Comparison of ENCODE assay signal across 30 mouse cellular contexts in the genomic region with DNA sequence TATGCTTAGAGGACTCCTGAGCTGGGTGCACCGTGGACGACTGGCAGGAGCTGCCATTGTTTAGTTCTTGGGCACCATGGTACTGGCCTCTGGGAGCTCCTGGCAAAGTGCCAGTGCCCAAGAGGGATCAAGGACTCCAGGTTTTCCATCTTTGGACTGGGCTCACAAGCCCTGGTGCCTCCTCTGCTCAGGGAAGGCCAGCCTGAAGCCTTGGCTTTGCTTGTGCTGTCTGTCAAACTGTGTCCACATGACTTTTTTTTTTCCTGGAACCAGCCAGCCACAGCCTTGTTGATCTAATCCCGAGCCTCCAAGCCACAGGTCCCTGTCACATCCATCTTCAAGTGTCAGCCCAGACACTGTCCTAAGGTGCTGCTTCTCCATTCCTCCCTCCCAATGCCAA. TPM values are rescaled to one million over a fixed set of nuclear protein-coding genes. Genes with fewer than 3 reads are reported as not detected.
DNase-seq lines count a peak whose midpoint lies in the region; ATAC-seq lines count a peak whose summit lies in the region.
"Had no signal": no experiment of that assay in that cellular context is flagged by ENCODE, and none has a peak within 500 bp of the region (broad histone marks: within the 10 kb centered on the region; RNA-seq: fewer than 3 reads in every experiment).

No protein-coding gene starts in this region.

- H3K4me2 ChIP-seq in midbrain, embryonic 13.5 days (replicated peaks): no peak overlapping the region
- no peak overlapping the region for H3K4me2 ChIP-seq in midbrain, embryonic 15.5 days
- H3K4me2 ChIP-seq: embryonic facial prominence, embryonic 13.5 days; forebrain, embryonic 13.5 days; heart, embryonic 11.5 days; hindbrain, embryonic 15.5 days; limb, embryonic 12.5 days; liver, embryonic 11.5 days; stomach, embryonic 15.5 days had no signal

- H3K27me3 ChIP-seq in heart, embryonic 10.5 days (ENCODE audit: insufficient read depth, poor library complexity, severe bottlenecking): peaks cover 72% of the 10 kb centered on the region
- H3K27me3 ChIP-seq in midbrain, embryonic 13.5 days: peaks cover 49% of the 10 kb centered on the region
- H3K27me3 ChIP-seq in midbrain, embryonic 15.5 days (replicated peaks): peaks cover 30% of the 10 kb centered on the region

- intact Hi-C loops in heart, postnatal 14 days (cut with DNase I): no loop called here

- H3K4me3 ChIP-seq in heart, embryonic 10.5 days: no peak overlapping the region
- H3K4me3 ChIP-seq in midbrain, embryonic 13.5 days (replicated peaks): no peak overlapping the region
- no peak overlapping the region for H3K4me3 ChIP-seq in midbrain, embryonic 15.5 days
- H3K4me3 ChIP-seq: embryonic facial prominence, embryonic 13.5 days; erythroblast, embryonic 14.5 days; forebrain, embryonic 13.5 days; hindbrain, embryonic 15.5 days; layer of hippocampus, adult 2 months; limb, embryonic 12.5 days; neural tube, embryonic 12.5 days; stomach, embryonic 15.5 days had no signal

- no peaks in the 10 kb centered on the region for H3K9me3 ChIP-seq in heart, embryonic 10.5 days
- H3K9me3 ChIP-seq in midbrain, embryonic 13.5 days: no peaks in the 10 kb centered on the region
- no peaks in the 10 kb centered on the region for H3K9me3 ChIP-seq in midbrain, embryonic 15.5 days
- H3K9me3 ChIP-seq: embryonic facial prominence, embryonic 13.5 days; forebrain, embryonic 13.5 days; hindbrain, embryonic 15.5 days; neural tube, embryonic 12.5 days; stomach, embryonic 15.5 days had no signal

- H3K36me3 ChIP-seq in heart, embryonic 10.5 days: no peaks in the 10 kb centered on the region
- H3K36me3 ChIP-seq in midbrain, embryonic 13.5 days: no peaks in the 10 kb centered on the region
- no peaks in the 10 kb centered on the region for H3K36me3 ChIP-seq in midbrain, embryonic 15.5 days (replicated peaks)
- H3K36me3 ChIP-seq: embryonic facial prominence, embryonic 13.5 days; hindbrain, embryonic 15.5 days; limb, embryonic 12.5 days; neural tube, embryonic 12.5 days; stomach, embryonic 15.5 days had no signal

- DNase-seq in heart, adult 11 months: peak; percentile 82
- no peak for DNase-seq in heart, embryonic 10.5 days (ENCODE audit: low spot score)
- peak; percentile 82 for DNase-seq in adrenal gland, adult 8-10 months
- DNase-seq in urinary bladder, postnatal 36 days (ENCODE audit: low spot score in 2 of 2): no peak
- DNase-seq in heart, postnatal 14 days: no peak
- DNase-seq: cerebellum, adult 11-12 months; cerebellum, postnatal 25 days; embryo, embryonic 11 days; heart, postnatal 10 days; kidney, adult 9 months; liver, postnatal 0 days; thymus, postnatal 4 days had no signal

- WGBS in heart, embryonic 10.5 days: 60% methylated on average over 3 of the region's 3 CpGs
- WGBS in midbrain, embryonic 13.5 days: 62% methylated on average over 3 of the region's 3 CpGs
- 46% methylated on average over 3 of the region's 3 CpGs for WGBS in midbrain, embryonic 15.5 days

- ATAC-seq in midbrain, embryonic 13.5 days: no peak
- no peak for ATAC-seq in midbrain, embryonic 15.5 days (replicated peaks)
- ATAC-seq: CD4-positive, CD25-positive, alpha-beta regulatory T cell, adult 4 months; forebrain, embryonic 13.5 days; intestine, embryonic 16.5 days; liver, postnatal 0 days; lung, postnatal 0 days had no signal

- H3K27ac ChIP-seq in heart, embryonic 10.5 days: no peak overlapping the region
- H3K27ac ChIP-seq in midbrain, embryonic 13.5 days: 0 out of 2 replicates have a peak overlapping the region, but pooled peaks have one; percentile 27
- H3K27ac ChIP-seq in midbrain, embryonic 15.5 days: no peak overlapping the region
- H3K27ac ChIP-seq: embryonic facial prominence, embryonic 13.5 days; forebrain, embryonic 13.5 days; hindbrain, embryonic 15.5 days; limb, embryonic 12.5 days; macrophage; neural tube, embryonic 12.5 days; stomach, embryonic 15.5 days had no signal

- H3K4me1 ChIP-seq in heart, embryonic 10.5 days: peaks cover 24% of the 10 kb centered on the region
- peaks cover 27% of the 10 kb centered on the region for H3K4me1 ChIP-seq in midbrain, embryonic 13.5 days (replicated peaks)
- H3K4me1 ChIP-seq in midbrain, embryonic 15.5 days: peaks cover 28% of the 10 kb centered on the region

- H3K9ac ChIP-seq in midbrain, embryonic 13.5 days (replicated peaks): no peak overlapping the region
- no peak overlapping the region for H3K9ac ChIP-seq in midbrain, embryonic 15.5 days
- H3K9ac ChIP-seq: embryonic facial prominence, embryonic 13.5 days; hindbrain, embryonic 15.5 days; limb, embryonic 12.5 days; liver, postnatal 0 days; neural tube, embryonic 12.5 days; stomach, embryonic 15.5 days had no signal

RNA-seq across cellular contexts. Expression of a gene that starts 2.6 kb away (rescaled TPM):
- 0.12 and 0.43 TPM in 2 replicates for polyA plus RNA-seq in heart, embryonic 10.5 days (2016; fragmentation: Nextera tagmentation; extraction: Ambion mirVana)
- polyA plus RNA-seq in midbrain, embryonic 13.5 days (2015; fragmentation: Nextera tagmentation; extraction: Ambion mirVana): 0.41 and 0.94 TPM in 2 replicates
- polyA plus RNA-seq in midbrain, embryonic 15.5 days (2015; fragmentation: Nextera tagmentation; extraction: Ambion mirVana): 3.3 and 3.6 TPM in 2 replicates
- 1 to 10 TPM in 2 of 4 experiments, under 1 TPM in 2; 0.49 to 1.9 (median 1.3) TPM for total RNA-seq in adrenal gland, adult 8-10 months (2022)
- under 1 TPM in 1 of 2 experiments, not detected in 1; 0.12 TPM for total RNA-seq in heart, postnatal 14 days (2021)
- total RNA-seq: gastrocnemius, adult 18-20 months; gastrocnemius, postnatal 4 days; heart, postnatal 10 days had no signal
- polyA plus RNA-seq: CD4-positive, CD25-positive, alpha-beta regulatory T cell, adult 4 months; erythroblast, embryonic 14.5 days; forebrain, embryonic 13.5 days; limb, embryonic 12.5 days; liver, postnatal 0 days; macrophage had no signal

RNA-seq across cellular contexts. Expression of a gene that starts 33.1 kb away (rescaled TPM):
- 39.0 and 45.2 TPM in 2 replicates for polyA plus RNA-seq in heart, embryonic 10.5 days (2016; fragmentation: Nextera tagmentation; extraction: Ambion mirVana)
- 2.4 and 2.5 TPM in 2 replicates for polyA plus RNA-seq in midbrain, embryonic 13.5 days (2015; fragmentation: Nextera tagmentation; extraction: Ambion mirVana)
- 5.1 and 6.4 TPM in 2 replicates for polyA plus RNA-seq in midbrain, embryonic 15.5 days (2015; fragmentation: Nextera tagmentation; extraction: Ambion mirVana)
- 100 to 1,000 TPM in 2 of 4 experiments, 10 to 100 TPM in 2; 80.9 to 133 (median 107) TPM for total RNA-seq in adrenal gland, adult 8-10 months (2022)
- 10 to 100 TPM; 67.5 to 74.6 TPM for total RNA-seq in heart, postnatal 14 days (2021)
- polyA plus RNA-seq: CD4-positive, CD25-positive, alpha-beta regulatory T cell, adult 4 months; macrophage had no signal

RNA-seq across cellular contexts. Expression of a gene that starts 39.4 kb away (rescaled TPM):
- 60.5 and 66.1 TPM in 2 replicates for polyA plus RNA-seq in heart, embryonic 10.5 days (2016; fragmentation: Nextera tagmentation; extraction: Ambion mirVana)
- 65.3 and 72.0 TPM in 2 replicates for polyA plus RNA-seq in midbrain, embryonic 13.5 days (2015; fragmentation: Nextera tagmentation; extraction: Ambion mirVana)
- 68.1 and 75.5 TPM in 2 replicates for polyA plus RNA-seq in midbrain, embryonic 15.5 days (2015; fragmentation: Nextera tagmentation; extraction: Ambion mirVana)
- total RNA-seq in adrenal gland, adult 8-10 months (2022): 10 to 100 TPM; 81.1 to 93.8 (median 85.9) TPM
- total RNA-seq in heart, postnatal 14 days (2021): 10 to 100 TPM; 37.6 to 39.1 TPM

Comparison
In these comparisons a context has a peak if more than half of its experiments do, and no peak if none do; other contexts are left out.
1. DNase-seq: peak in heart, adult 11 months (single experiment) and adrenal gland, adult 8-10 months (single experiment); none in heart, embryonic 10.5 days (single experiment), urinary bladder, postnatal 36 days (0 of 2) and heart, postnatal 14 days (0 of 2).